Mouse (Mus musculus) hindbrain, embryonic 10.5 days (tissue): ENCODE measurements at regions not wholly inside any gene's neighbourhood (a gene's known extent, or its start where the extent isn't known, plus 50 kb on each side); places are given as distances from the start of the nearest gene placed in this dataset.
A peak's percentile ranks its signal among the peaks of the same experiment; 100 is the strongest.

Source experiments
- DNase-seq: peaks from one replicate; pipeline ENCODE4 v3.0.0-alpha.2; 2017; ENCODE audit warnings: low spot score
- H3K27ac ChIP-seq: fragments of 300-500 bp; sonication (generic); 2 replicates; pipeline ENCODE4 v1.5.1; 2016; ENCODE audit warnings: mild to moderate bottlenecking, moderate library complexity
- H3K27me3 ChIP-seq: fragments of 300-500 bp; sonication (generic); 2 replicates; pipeline ENCODE4 v1.6.1; 2016; ENCODE audit warnings: mild to moderate bottlenecking; ENCODE audit not compliant: poor library complexity, insufficient read depth, severe bottlenecking
- H3K36me3 ChIP-seq: fragments of 300-500 bp; sonication (generic); 2 replicates; pipeline ENCODE4 v1.6.1; 2016; ENCODE audit warnings: mild to moderate bottlenecking, moderate library complexity
- H3K4me1 ChIP-seq: fragments of 300-500 bp; sonication (generic); replicated peaks from 2 replicates; pipeline ENCODE4 v1.6.1; 2016; ENCODE audit warnings: mild to moderate bottlenecking
- H3K4me3 ChIP-seq: fragments of 300-500 bp; sonication (generic); 2 replicates; pipeline ENCODE4 v1.5.1; 2016; ENCODE audit warnings: mild to moderate bottlenecking, moderate library complexity
- H3K9me3 ChIP-seq: fragments of 300-500 bp; sonication (generic); 2 replicates; pipeline ENCODE4 v1.6.1; 2016; ENCODE audit warnings: mild to moderate bottlenecking, moderate library complexity
- WGBS: fragments of 180-500 bp; shearing (Covaris S2); methylation state at CpG from one replicate; pipeline ENCODE4 v1.1.7; 2016; 5-methylcytosine and 5-hydroxymethylcytosine counted together

DNA sequence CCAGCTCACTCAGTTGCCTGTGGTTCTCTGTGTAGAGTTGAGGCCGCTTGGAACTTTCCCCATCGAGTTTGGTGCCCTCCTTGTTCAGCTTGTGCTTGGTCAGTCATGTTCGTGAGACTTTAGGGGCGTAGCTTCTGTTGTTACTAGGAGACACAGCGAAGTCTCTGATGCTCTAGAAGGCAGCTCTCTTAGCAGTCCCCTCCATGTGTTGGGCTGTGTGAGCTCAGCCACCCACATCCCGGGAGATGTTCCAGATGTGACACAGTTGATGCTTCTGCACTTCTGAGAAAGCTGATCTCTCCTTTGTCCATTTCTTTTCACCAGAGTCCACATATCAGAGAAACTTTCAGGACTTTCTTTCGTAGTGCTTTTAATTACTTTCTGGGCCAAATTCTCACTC, 158.1 kb downstream of the Dact1 start:
- H3K27me3 ChIP-seq: peaks cover 9% of the 10 kb centered on the region; the same call in 1 of the 2 replicates
- no peak for DNase-seq
- 77% methylated on average over 7 of the region's 7 CpGs for WGBS
- no peak overlapping the region for H3K27ac ChIP-seq
- H3K4me1 ChIP-seq: peaks cover 20% of the 10 kb centered on the region
- H3K9me3 ChIP-seq: no peaks in the 10 kb centered on the region
- no peaks in the 10 kb centered on the region for H3K36me3 ChIP-seq
- no peak overlapping the region for H3K4me3 ChIP-seq

DNA sequence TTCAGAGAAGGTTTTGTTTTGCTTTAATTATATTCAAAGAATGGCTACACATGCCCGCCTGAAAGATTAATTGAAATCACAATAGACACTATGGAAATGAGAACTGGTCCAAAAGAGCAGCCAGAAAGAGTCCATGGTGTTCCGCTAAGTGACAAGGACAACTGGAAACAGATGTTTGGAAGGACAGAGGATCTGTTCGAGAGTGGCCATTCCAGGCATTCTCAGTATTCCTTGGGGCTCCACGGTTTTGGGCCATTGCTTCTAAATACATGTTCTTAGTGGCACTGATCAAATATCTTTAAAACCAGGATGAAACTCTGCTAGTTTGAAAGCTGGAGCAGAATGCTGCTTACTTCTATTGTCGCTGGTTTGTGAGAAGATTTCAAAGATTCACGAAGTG, 158.6 kb downstream of the Dact1 start:
- no peak for DNase-seq
- Histone ChIP-seq H3K4me1 (peaks cover 20% of the 10 kb centered on the region), H3K4me3 (no peak overlapping the region), H3K36me3 (no peaks in the 10 kb centered on the region), H3K27me3 (peaks cover 9% of the 10 kb centered on the region; the same call in 1 of the 2 replicates), H3K27ac (no peak overlapping the region), H3K9me3 (no peaks in the 10 kb centered on the region)
- WGBS: 46% methylated on average over 6 of the region's 6 CpGs

DNA sequence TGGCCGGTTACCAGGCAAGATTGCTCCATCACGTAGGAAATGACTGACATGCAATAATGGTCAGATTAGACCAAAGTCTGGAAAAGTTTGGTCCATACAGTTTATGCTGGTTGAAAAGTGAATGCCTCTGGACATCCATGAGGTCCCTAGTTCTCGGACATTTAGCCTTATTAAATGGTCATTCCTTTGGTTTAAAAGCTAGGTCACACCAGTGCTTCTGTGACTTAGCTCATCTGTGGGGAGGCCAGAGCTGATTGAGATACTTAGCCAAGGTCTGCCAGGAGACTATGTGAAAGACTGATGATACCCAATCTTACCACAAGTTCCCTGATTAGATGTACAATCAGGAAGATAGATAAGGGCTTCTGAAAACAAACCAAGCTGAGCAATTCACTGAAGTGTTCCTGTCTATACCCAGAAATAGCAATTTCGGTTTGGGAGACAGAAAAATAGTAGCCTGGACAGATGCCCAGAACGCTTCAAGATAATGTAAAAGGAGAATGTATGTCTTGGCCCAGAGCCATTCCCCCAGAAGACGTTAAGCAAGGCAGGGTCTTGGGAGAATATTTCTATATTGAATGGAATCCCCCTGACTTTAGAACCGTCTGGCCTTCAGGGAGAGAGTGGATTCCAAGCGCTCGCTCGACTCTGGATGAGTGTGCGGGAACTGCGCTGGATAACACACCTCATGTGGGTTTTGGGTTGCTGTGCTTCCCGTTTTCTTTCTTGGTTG, 161.5 kb downstream of the Dact1 start:
- 89% methylated on average over 13 of the region's 13 CpGs for WGBS
- H3K27me3 ChIP-seq: peaks cover 17% of the 10 kb centered on the region; the same call in 1 of the 2 replicates

DNA sequence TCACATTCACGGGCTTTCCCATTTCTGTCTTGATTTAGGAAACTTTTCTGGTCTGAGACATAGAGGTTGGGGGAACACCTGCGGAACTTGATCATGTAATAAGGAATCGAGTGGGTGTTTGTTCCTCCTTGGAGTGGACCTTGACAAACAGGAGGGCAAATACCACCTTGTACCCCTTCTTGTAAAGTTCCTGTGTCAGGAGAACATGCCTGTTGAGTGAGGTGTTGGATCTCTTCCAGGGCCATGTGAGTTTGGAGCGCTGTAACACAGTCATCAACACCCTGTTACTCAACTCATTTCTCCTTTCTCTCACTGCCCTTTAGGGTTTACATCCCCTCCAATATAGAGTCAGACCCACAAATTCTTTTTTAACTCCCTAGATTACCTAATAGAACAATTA, 162.0 kb downstream of the Dact1 start:
- Histone ChIP-seq H3K4me1 (peaks cover 31% of the 10 kb centered on the region), H3K27ac (no peak overlapping the region), H3K4me3 (no peak overlapping the region), H3K36me3 (no peaks in the 10 kb centered on the region), H3K27me3 (peaks cover 18% of the 10 kb centered on the region; the same call in 1 of the 2 replicates), H3K9me3 (no peaks in the 10 kb centered on the region)
- WGBS: 92% methylated on average over 4 of the region's 4 CpGs
- no peak for DNase-seq

More for the DNA sequence above, 161.5 kb downstream of the Dact1 start:
- peaks cover 31% of the 10 kb centered on the region for H3K4me1 ChIP-seq
- H3K4me3 ChIP-seq: no peak overlapping the region
- no peak overlapping the region for H3K27ac ChIP-seq
- no peak for DNase-seq
- no peaks in the 10 kb centered on the region for H3K36me3 ChIP-seq
- no peaks in the 10 kb centered on the region for H3K9me3 ChIP-seq

DNA sequence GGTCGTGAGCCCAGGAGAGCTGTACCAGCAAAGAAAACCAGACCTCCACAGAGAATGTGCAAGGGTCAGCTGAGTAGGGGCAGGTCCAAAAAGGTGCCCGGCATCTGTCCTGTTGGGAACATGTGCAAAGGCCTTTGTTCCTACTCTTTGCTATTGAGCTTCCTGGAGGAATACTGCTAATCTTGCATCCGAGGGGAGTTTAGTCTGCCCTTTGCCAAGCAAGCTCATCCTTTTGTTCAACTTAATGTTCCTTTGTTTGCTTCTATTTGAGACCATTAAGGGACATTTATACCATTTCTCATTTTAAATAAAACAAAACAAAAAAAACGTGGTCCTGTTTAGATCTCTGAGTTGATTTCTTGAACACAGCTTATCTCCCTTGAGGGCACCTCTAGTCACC, 166.6 kb downstream of the Dact1 start:
- Histone ChIP-seq H3K36me3 (no peaks in the 10 kb centered on the region), H3K4me3 (no peak overlapping the region), H3K9me3 (no peaks in the 10 kb centered on the region), H3K27me3 (peaks cover 26% of the 10 kb centered on the region), H3K27ac (no peak overlapping the region), H3K4me1 (peaks cover 32% of the 10 kb centered on the region)
- no peak for DNase-seq
- WGBS: 44% methylated on average over 4 of the region's 4 CpGs

DNA sequence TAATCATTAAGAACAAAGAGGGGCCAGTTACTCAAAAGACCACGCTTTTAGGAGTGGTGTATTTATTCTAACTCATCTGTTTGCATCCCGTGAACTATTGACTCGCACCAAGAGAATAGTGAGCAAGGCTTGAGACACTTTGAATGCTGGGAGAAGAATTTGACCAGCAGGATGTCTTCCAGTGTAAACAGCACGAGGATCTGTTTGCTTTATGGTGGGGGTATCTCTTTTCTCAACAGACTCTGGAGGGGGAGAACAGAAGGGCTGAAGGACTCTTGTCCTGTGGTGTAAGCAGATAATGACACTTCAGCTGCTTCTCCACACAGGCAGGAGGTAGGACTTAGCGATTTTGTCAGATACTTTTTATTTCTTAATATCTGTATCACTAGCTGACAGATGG, 168.0 kb downstream of the Dact1 start:
- WGBS: 15% methylated on average over 5 of the region's 5 CpGs
- H3K9me3 ChIP-seq: no peaks in the 10 kb centered on the region
- H3K27ac ChIP-seq: no peak overlapping the region; the same call in 1 of the 2 replicates
- no peak for DNase-seq
- no peaks in the 10 kb centered on the region for H3K36me3 ChIP-seq
- H3K4me3 ChIP-seq: no peak overlapping the region
- H3K27me3 ChIP-seq: peaks cover 21% of the 10 kb centered on the region
- peaks cover 45% of the 10 kb centered on the region for H3K4me1 ChIP-seq

DNA sequence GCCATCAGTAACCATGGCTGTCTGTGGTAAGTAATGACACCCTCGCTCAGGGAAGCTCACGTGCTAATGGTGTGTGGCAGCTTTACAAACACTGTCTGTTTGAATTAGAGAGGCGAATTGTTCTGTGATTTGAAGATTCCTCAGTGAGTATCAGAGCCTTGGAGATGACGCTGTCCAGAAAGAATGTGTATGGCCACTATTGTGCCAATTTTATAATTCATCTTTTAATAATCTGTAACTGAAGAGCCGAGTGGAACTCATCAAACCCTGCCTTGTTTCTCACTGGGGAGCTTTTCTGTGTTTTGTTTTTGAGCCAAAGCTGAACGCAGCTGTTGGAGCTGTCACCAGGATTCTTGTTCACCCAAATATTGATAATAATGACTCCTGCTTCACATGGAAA, 171.7 kb downstream of the Dact1 start:
- WGBS: 70% methylated on average over 6 of the region's 6 CpGs
- Histone ChIP-seq H3K9me3 (no peaks in the 10 kb centered on the region), H3K27ac (no peak overlapping the region), H3K4me3 (no peak overlapping the region), H3K36me3 (no peaks in the 10 kb centered on the region), H3K4me1 (peaks cover 37% of the 10 kb centered on the region), H3K27me3 (peaks cover 12% of the 10 kb centered on the region)
- DNase-seq: no peak

DNA sequence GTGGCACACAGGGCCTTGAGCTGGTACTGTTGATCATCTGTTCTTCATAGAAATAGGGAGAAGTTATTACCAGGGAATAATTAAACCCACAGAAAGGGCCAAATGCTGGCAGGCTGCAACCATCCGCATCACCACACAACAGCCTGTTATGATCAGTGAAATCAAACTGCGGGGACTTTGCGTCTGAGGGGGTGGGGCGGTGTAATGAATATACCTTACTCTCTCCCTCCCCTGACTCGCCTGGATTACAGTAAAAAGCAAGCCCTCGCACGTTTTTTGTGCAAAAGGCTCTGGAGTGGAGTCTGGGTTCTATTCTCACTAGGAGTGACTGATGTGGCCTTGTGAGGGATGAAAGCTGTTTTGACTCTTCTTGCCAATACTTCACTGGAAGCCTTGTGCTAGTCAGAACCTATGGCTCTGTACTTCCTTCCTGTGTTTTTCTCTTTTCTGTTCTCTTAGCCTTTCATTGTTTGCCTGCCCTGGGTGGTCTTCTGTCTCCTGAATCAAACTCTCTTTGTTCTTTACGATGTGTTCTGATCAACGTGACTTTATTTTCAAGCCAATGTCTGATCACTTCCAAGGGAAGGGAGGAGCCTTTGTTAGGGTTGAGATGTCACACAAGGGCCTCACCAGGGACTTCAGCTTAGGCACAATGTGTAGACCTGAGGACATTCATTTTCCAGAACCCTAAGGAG, 172.4 kb downstream of the Dact1 start:
- WGBS: 54% methylated on average over 9 of the region's 9 CpGs
- H3K27ac ChIP-seq: peak overlapping the region; percentile 20; the same call in 1 of the 2 replicates
- no peak for DNase-seq

DNA sequence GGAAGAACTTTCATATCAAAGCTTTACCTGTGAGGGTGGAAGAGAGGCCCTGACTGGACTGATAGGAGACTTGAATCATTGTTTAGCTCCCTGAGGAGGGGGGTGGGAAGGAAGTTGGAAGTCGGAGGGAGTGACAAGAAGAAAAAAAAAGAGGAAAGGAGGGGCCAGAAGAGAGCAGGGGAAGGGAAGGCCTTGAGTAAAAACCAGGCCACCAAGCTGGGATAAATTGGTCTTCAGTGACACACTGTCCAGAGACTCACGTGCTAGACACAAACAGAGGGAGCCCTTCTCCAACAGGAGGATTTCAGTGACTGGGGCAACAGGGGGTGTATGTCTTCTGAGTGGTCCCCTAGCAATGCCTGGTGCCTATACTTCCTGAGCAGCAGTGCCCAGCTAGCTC, 172.9 kb downstream of the Dact1 start:
- H3K27ac ChIP-seq: peak overlapping the region; percentile 20; the same call in 1 of the 2 replicates
- no peak for DNase-seq
- 42% methylated on average over 2 of the region's 2 CpGs for WGBS
- H3K4me1 ChIP-seq: peaks cover 37% of the 10 kb centered on the region
- H3K4me3 ChIP-seq: no peak overlapping the region
- no peaks in the 10 kb centered on the region for H3K36me3 ChIP-seq
- H3K9me3 ChIP-seq: no peaks in the 10 kb centered on the region
- H3K27me3 ChIP-seq: peaks cover 12% of the 10 kb centered on the region

More for the DNA sequence above, 172.4 kb downstream of the Dact1 start:
- H3K36me3 ChIP-seq: no peaks in the 10 kb centered on the region
- no peaks in the 10 kb centered on the region for H3K9me3 ChIP-seq
- no peak overlapping the region for H3K4me3 ChIP-seq
- H3K4me1 ChIP-seq: peaks cover 39% of the 10 kb centered on the region
- peaks cover 12% of the 10 kb centered on the region for H3K27me3 ChIP-seq

DNA sequence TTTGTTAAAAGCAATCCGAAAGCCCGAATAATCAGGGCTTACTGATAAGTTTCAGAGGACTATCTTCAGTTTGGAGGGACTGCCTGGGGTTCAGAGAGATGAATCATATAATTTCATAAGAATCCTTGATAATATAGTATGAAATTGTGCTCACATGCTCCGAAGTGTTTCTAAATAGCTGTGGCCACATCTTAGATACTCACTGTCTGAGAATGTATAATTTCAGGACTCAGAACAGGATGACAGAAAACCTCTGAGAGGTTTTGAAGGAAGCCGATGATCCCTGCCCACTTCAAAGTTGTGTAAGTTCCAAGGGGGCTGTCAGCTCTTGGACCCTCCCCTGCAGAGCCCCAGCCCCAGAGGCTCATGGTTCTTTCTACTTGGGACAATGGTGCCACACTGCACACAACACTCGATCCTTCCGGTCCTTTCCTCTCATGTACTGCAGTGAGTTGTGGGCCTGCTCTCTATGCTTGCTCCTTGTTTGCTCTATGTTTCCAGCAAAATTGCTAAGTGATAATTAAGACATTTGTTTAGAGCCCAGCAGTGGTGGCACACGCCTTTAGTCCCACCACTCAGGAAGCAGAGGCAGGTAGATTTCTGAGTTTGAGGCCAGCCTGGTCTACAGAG, 174.0 kb downstream of the Dact1 start:
- DNase-seq: no peak
- Histone ChIP-seq H3K27ac (no peak overlapping the region), H3K4me1 (peaks cover 43% of the 10 kb centered on the region), H3K27me3 (peaks cover 12% of the 10 kb centered on the region), H3K4me3 (no peak overlapping the region), H3K9me3 (no peaks in the 10 kb centered on the region), H3K36me3 (no peaks in the 10 kb centered on the region)
- 90% methylated on average over 7 of the region's 7 CpGs for WGBS

DNA sequence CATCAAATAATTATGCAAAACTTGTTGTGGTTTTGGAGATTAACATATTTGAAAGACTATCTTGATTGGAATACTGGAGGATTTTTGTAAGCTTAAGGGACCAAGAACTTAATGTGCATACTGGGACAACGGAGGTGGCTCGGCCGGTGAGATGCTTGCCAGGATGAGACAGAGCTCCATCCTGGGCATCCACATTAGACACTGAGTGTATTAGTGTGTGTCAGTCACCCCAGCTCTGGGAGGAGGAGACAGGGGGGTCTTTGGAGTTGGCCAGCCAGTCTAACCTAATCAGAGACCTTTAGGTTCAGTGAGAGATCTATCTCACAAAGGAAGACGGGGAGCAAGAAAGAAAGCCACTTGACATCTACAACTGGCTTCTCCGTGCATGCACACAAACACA, 174.6 kb downstream of the Dact1 start:
- H3K27me3 ChIP-seq: peaks cover 12% of the 10 kb centered on the region
- no peak for DNase-seq
- WGBS: 96% methylated on average over 5 of the region's 5 CpGs
- no peaks in the 10 kb centered on the region for H3K36me3 ChIP-seq
- peaks cover 43% of the 10 kb centered on the region for H3K4me1 ChIP-seq
- H3K9me3 ChIP-seq: no peaks in the 10 kb centered on the region
- no peak overlapping the region for H3K27ac ChIP-seq
- no peak overlapping the region for H3K4me3 ChIP-seq

DNA sequence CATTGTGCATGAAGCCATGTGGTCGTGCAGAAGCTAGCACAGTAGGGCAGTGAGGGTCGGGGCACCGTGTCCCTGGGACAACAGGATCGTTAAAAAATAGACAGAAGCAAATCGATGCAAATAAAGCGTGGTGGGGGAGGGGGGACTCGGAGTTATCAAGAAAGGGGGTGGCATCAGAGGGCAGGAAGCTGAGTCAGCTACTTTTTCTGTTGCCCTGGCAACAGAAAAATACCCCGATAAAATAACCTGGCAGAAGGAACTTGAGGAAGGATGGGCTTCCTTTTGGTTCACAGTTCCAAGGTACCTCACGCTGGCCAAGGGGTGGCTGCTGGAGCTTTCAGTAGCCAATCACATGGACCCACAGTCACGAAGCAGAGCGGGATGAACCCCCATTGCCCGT, 176.4 kb downstream of the Dact1 start:
- 83% methylated on average over 12 of the region's 12 CpGs for WGBS
- Histone ChIP-seq H3K27me3 (no peaks in the 10 kb centered on the region), H3K4me1 (peaks cover 32% of the 10 kb centered on the region), H3K36me3 (no peaks in the 10 kb centered on the region), H3K9me3 (no peaks in the 10 kb centered on the region), H3K4me3 (no peak overlapping the region), H3K27ac (0 out of 2 replicates have a peak overlapping the region, but pooled peaks have one; percentile 12)
- DNase-seq: no peak
